Mouse (Mus musculus): ENCODE data around the gene Syn3.

Gene Syn3

GRCm38 (mm10) chr10:86074971-86075711, 423.6 kb downstream of the Syn3 start:
- DNase-seq: no peak

GRCm38 (mm10) chr10:86074134-86074533, 424.6 kb downstream of the Syn3 start:
- DNase-seq: no peak

- DNase-seq: no peak
These were observed 427.9 kb downstream of the Syn3 start for GRCm38 (mm10) chr10:86070751-86071150.

GRCm38 (mm10) chr10:86069341-86069740, 429.4 kb downstream of the Syn3 start:
- no peak for DNase-seq

GRCm38 (mm10) chr10:86067911-86068310, 430.8 kb downstream of the Syn3 start:
- no peak for DNase-seq

- DNase-seq: no peak
These were observed 432.0 kb downstream of the Syn3 start for GRCm38 (mm10) chr10:86066651-86067050.

GRCm38 (mm10) chr10:86065661-86066060, 433.0 kb downstream of the Syn3 start:
- DNase-seq: no peak

- peak; percentile 23 for DNase-seq
These were observed 433.8 kb downstream of the Syn3 start for GRCm38 (mm10) chr10:86064937-86065336.

- DNase-seq: no peak
These were observed 435.7 kb downstream of the Syn3 start for GRCm38 (mm10) chr10:86063018-86063384.

GRCm38 (mm10) chr10:86062261-86063017, 436.3 kb downstream of the Syn3 start:
- no peak for DNase-seq

GRCm38 (mm10) chr10:86060267-86060666, 438.4 kb downstream of the Syn3 start:
- no peak for DNase-seq

GRCm38 (mm10) chr10:86057712-86058111, 441.0 kb downstream of the Syn3 start:
- DNase-seq: no peak

GRCm38 (mm10) chr10:86057286-86057685, 441.4 kb downstream of the Syn3 start:
- no peak for DNase-seq

- no peak for DNase-seq
These were observed 442.3 kb downstream of the Syn3 start for GRCm38 (mm10) chr10:86056297-86056903.

- no peak for DNase-seq
These were observed 445.7 kb downstream of the Syn3 start for GRCm38 (mm10) chr10:86052818-86053522.

- no peak for DNase-seq
These were observed 448.2 kb downstream of the Syn3 start for GRCm38 (mm10) chr10:86050522-86050921.

GRCm38 (mm10) chr10:86047786-86048185, 450.9 kb downstream of the Syn3 start:
- no peak for DNase-seq

- DNase-seq: no peak
These were observed 452.3 kb downstream of the Syn3 start for GRCm38 (mm10) chr10:86046371-86046770.

- DNase-seq: no peak
These were observed 454.6 kb downstream of the Syn3 start for GRCm38 (mm10) chr10:86044066-86044465.

GRCm38 (mm10) chr10:86043651-86044050, 455.0 kb downstream of the Syn3 start:
- no peak for DNase-seq

GRCm38 (mm10) chr10:86034007-86034728, 464.5 kb downstream of the Syn3 start:
- no peak for DNase-seq

GRCm38 (mm10) chr10:86032517-86032916, 466.2 kb downstream of the Syn3 start:
- DNase-seq: no peak

GRCm38 (mm10) chr10:86030743-86031142, 468.0 kb downstream of the Syn3 start:
- no peak for DNase-seq

Measured in thymus, postnatal 14 days (tissue).